Mouse (Mus musculus) forebrain, embryonic 11.5 days (tissue): ENCODE data around the gene Fbxo47. TPM values are rescaled to one million over a fixed set of nuclear protein-coding genes. Genes with fewer than 3 reads are reported as not detected.

Source experiments
- ATAC-seq: fragments of 200-750 bp; cut with Nextera tagmentation; replicated peaks from 2 replicates; pipeline ENCODE4 v1.8.0; 2017; ENCODE audit warnings: moderate TSS enrichment; ENCODE audit not compliant: low FRiP score
- DNase-seq: peaks from one replicate; pipeline ENCODE4 v3.0.0-alpha.2; 2017; ENCODE audit warnings: low spot score
- H3K27ac ChIP-seq: fragments of 300-500 bp; sonication (generic); 2 replicates; pipeline ENCODE4 v1.5.1; 2014; ENCODE audit warnings: low read depth, low read length
- H3K27me3 ChIP-seq: fragments of 300-500 bp; sonication (generic); 2 replicates; pipeline ENCODE4 v1.6.1; 2014; ENCODE audit warnings: mild to moderate bottlenecking, low read length, mixed read lengths; ENCODE audit not compliant: control insufficient read depth, insufficient read depth
- H3K36me3 ChIP-seq: fragments of 300-500 bp; sonication (generic); 2 replicates; pipeline ENCODE4 v1.6.1; 2014; ENCODE audit warnings: mild to moderate bottlenecking, low read length, moderate library complexity, mixed read lengths; ENCODE audit not compliant: control insufficient read depth, insufficient read depth
- H3K4me1 ChIP-seq: fragments of 300-500 bp; sonication (generic); replicated peaks from 2 replicates; pipeline ENCODE4 v1.6.1; 2014; ENCODE audit warnings: low read length, mixed read lengths; ENCODE audit not compliant: control insufficient read depth, insufficient read depth
- H3K4me2 ChIP-seq: fragments of 300-500 bp; sonication (generic); 2 replicates; pipeline ENCODE4 v1.6.1; 2014; ENCODE audit warnings: low read depth, mild to moderate bottlenecking, low read length, moderate library complexity, mixed read lengths; ENCODE audit not compliant: severe bottlenecking
- H3K4me3 ChIP-seq: fragments of 300-500 bp; sonication (generic); 2 replicates; pipeline ENCODE4 v1.5.1; 2014; ENCODE audit warnings: low read depth, low read length
- H3K9ac ChIP-seq: fragments of 300-500 bp; sonication (generic); 2 replicates; pipeline ENCODE4 v1.6.1; 2014; ENCODE audit warnings: low read length
- H3K9me3 ChIP-seq: fragments of 300-500 bp; sonication (generic); 2 replicates; pipeline ENCODE4 v1.6.1; 2016; ENCODE audit warnings: low read length, mixed read lengths; ENCODE audit not compliant: control insufficient read depth
- WGBS: fragments of 180-500 bp; shearing (Covaris S2); extraction: QIAGEN DNeasy Blood & Tissue Kit; methylation state at CpG from one replicate; pipeline ENCODE4 v1.1.7; 2014; 5-methylcytosine and 5-hydroxymethylcytosine counted together
- polyA plus RNA-seq: library from polyadenylated mRNA; unstranded; fragments of >200 nt; fragmentation: Nextera tagmentation; extraction: Ambion mirVana; gene quantifications from 2 replicates; pipeline ENCODE4 v1.2.1, GENCODE M21; 2014

The Fbxo47 gene
- polyA plus RNA-seq, 1 experiment from 2014 or later: 0.83 TPM

DNA sequence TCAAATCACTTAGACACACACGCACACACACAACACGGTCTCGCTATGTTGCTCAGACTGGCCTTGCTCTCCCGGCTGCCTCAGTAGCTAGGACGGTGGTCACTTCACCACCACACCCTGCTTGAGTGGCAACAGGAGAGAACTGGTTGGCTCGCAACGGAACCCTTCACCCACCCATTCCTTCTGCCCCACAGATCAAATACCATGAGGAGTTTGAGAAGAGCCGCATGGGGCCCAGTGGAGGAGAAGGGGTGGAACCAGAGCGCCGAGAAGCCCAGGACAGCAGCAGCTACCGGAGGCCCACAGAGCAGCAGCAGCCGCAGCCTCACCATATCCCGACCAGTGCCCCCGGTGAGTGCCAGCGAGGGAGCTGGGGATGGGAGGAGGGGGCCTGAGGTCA is 50.6 kb downstream of the Fbxo47 start:
- Histone ChIP-seq H3K9ac (no peak overlapping the region), H3K4me2 (no peak overlapping the region), H3K27me3 (no peaks in the 10 kb centered on the region), H3K27ac (no peak overlapping the region), H3K9me3 (no peaks in the 10 kb centered on the region), H3K4me3 (no peak overlapping the region), H3K36me3 (peaks cover 2% of the 10 kb centered on the region; the same call in 1 of the 2 replicates), H3K4me1 (no peaks in the 10 kb centered on the region)
- 75% methylated on average over 15 of the region's 15 CpGs for WGBS
- no peak for ATAC-seq
- no peak for DNase-seq

DNA sequence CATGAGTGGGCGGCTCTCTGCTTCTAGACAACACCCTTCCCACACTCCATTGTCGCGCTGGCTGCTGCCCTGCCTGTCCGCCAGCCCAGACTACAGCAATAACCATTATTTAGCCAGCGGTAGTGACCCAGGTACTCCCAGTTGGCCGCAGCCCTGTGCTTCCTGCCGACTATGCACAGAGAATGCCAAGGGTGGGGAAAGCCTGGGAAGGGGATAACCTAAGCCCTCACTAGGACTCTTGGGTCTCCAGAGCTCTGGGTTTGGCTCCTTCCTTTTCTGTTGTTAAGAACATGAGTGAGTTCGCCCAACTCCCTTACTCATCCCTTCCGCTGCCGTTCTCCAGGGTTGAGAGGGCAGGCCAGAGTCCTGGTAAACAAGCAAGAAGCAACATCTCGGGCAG is 52.0 kb downstream of the Fbxo47 start:
- Histone ChIP-seq H3K36me3 (peaks cover 2% of the 10 kb centered on the region; the same call in 1 of the 2 replicates), H3K27me3 (no peaks in the 10 kb centered on the region), H3K9me3 (no peaks in the 10 kb centered on the region), H3K4me3 (no peak overlapping the region), H3K4me2 (no peak overlapping the region), H3K27ac (no peak overlapping the region), H3K4me1 (no peaks in the 10 kb centered on the region), H3K9ac (no peak overlapping the region)
- DNase-seq (no peak), ATAC-seq (no peak)
- 87% methylated on average over 11 of the region's 11 CpGs for WGBS

DNA sequence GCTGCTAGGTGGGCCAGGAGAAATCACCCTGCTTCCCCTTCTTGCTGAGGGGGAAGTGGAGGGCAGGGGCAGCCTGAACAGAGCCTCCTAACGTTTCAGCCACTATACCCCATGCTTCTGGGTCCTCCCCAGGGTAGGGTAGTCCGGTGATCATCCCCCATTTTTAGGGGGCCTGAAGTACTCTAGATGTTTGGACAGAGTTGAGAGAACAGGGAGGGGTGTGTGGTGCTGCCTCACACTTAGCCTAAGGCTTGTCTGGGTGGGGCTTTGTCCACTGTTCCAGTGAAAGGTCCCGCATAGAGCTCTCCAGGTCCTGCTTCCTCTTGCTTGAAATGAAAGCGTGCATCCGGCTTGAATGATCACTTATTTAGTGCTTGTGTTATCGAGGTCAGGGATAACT is 53.5 kb downstream of the Fbxo47 start:
- no peak overlapping the region for H3K4me2 ChIP-seq
- no peak overlapping the region for H3K27ac ChIP-seq
- 86% methylated on average over 6 of the region's 6 CpGs for WGBS
- no peak for ATAC-seq
- H3K36me3 ChIP-seq: peaks cover under 1% of the 10 kb centered on the region; the same call in 1 of the 2 replicates
- H3K9me3 ChIP-seq: no peaks in the 10 kb centered on the region
- no peaks in the 10 kb centered on the region for H3K4me1 ChIP-seq
- DNase-seq: no peak
- H3K27me3 ChIP-seq: no peaks in the 10 kb centered on the region
- no peak overlapping the region for H3K9ac ChIP-seq
- H3K4me3 ChIP-seq: no peak overlapping the region

DNA sequence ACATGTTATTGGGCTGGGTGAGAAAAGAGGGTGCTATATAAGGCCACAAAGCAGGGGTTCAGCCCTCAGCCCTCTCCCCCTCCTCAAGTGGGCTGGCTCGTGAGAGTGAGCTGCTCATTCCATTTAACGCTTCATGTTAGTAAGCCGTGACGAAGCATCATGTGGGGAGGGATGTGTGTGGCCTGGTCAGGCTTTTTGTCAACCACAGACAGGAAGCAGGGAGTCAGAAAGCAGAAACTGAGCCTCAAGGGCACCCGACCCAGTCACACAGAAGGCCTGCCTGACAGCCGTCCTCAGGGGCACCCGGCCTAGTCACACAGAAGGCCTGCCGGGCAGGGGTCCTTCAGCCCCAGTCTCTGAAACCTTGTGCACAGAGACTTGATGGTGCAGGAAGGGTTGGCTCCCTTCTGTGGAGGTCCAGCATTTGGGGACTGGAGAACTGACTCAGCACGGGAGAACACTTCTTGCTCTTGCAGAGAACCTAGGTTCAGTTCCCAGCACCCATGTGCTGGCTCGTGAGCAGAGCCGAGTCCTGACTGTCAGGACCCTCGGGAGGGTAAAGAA is 54.0 kb downstream of the Fbxo47 start:
- no peak overlapping the region for H3K9ac ChIP-seq
- H3K27me3 ChIP-seq: no peaks in the 10 kb centered on the region
- no peak overlapping the region for H3K27ac ChIP-seq
- no peaks in the 10 kb centered on the region for H3K9me3 ChIP-seq
- H3K4me1 ChIP-seq: no peaks in the 10 kb centered on the region
- H3K4me2 ChIP-seq: no peak overlapping the region
- DNase-seq (no peak), ATAC-seq (no peak)
- WGBS: 90% methylated on average over 12 of the region's 12 CpGs
- H3K36me3 ChIP-seq: no peaks in the 10 kb centered on the region; the same call in 1 of the 2 replicates
- H3K4me3 ChIP-seq: no peak overlapping the region

DNA sequence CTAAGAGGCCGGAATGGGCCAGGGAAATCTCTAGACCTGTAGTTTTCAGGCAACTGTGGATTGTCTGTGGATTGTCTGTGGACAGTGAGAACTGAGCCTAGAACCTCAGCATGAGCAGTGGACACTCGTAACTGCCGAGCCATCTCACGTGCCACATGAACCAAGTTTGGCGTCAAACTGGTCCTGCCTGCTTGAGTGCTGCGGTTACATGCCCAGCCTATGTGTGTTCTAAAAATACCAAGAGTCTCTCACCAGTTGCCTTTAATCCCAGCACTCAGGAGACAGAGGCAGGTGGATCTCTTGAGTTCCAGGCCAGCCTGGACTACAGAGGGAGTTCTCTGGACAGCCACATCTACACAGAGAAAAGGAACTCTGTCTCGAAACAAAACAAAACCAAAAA is 54.6 kb downstream of the Fbxo47 start:
- DNase-seq (no peak), ATAC-seq (no peak)
- no peak overlapping the region for H3K4me3 ChIP-seq
- H3K27me3 ChIP-seq: no peaks in the 10 kb centered on the region
- H3K36me3 ChIP-seq: no peaks in the 10 kb centered on the region; the same call in 1 of the 2 replicates
- 95% methylated on average over 7 of the region's 7 CpGs for WGBS
- no peaks in the 10 kb centered on the region for H3K4me1 ChIP-seq
- H3K4me2 ChIP-seq: no peak overlapping the region
- H3K9me3 ChIP-seq: no peaks in the 10 kb centered on the region
- H3K9ac ChIP-seq: no peak overlapping the region
- H3K27ac ChIP-seq: no peak overlapping the region

DNA sequence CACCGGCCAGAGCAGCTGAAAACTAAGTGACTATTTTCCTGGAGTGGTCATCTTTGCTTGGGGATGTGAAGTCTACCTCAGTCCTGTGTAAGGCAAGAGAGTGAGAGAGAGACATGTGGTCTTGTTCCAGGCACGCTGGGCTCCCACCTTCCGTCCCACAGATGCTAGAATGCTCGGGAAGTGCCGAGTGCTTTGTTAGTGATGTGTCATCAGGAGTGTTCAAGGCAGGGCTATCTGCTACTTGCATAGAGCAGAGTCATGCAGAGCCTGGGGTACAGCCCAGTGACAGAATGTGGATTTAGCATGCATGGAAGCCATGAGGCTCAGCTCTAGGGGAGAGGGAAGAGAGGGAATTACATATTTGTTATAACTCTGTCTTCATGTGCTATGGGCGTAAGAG is 56.3 kb downstream of the Fbxo47 start:
- Histone ChIP-seq H3K4me3 (no peak overlapping the region), H3K27ac (no peak overlapping the region), H3K4me2 (no peak overlapping the region), H3K9me3 (no peaks in the 10 kb centered on the region), H3K9ac (no peak overlapping the region), H3K36me3 (no peaks in the 10 kb centered on the region; the same call in 1 of the 2 replicates), H3K4me1 (no peaks in the 10 kb centered on the region), H3K27me3 (no peaks in the 10 kb centered on the region)
- ATAC-seq (no peak), DNase-seq (no peak)
- 88% methylated on average over 6 of the region's 6 CpGs for WGBS

DNA sequence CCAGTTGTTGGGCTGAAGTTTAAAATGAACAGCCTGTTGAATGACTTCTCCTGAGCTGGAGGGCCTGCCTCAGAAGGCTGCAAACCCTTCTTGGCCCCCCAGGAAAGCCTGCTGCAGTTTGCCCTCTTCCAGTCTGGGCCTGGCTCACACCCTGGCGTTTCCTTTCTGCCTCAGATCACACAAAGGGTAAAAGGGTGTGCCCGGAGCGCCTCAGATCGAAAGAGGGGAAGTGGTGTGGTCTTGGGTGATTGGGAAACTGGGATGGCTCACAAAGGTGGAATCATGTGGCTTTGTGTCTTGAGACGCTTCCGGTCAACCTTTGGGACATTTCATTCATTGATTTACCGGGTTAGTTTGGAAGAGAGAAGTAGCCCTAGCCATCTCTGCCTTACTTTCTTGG is 57.5 kb downstream of the Fbxo47 start:
- ATAC-seq: no peak
- no peaks in the 10 kb centered on the region for H3K4me1 ChIP-seq
- no peaks in the 10 kb centered on the region; the same call in 1 of the 2 replicates for H3K36me3 ChIP-seq
- H3K27ac ChIP-seq: no peak overlapping the region
- DNase-seq: no peak
- 85% methylated on average over 7 of the region's 7 CpGs for WGBS
- no peak overlapping the region for H3K4me2 ChIP-seq
- H3K4me3 ChIP-seq: no peak overlapping the region
- H3K9ac ChIP-seq: no peak overlapping the region
- no peaks in the 10 kb centered on the region for H3K9me3 ChIP-seq
- no peaks in the 10 kb centered on the region for H3K27me3 ChIP-seq

DNA sequence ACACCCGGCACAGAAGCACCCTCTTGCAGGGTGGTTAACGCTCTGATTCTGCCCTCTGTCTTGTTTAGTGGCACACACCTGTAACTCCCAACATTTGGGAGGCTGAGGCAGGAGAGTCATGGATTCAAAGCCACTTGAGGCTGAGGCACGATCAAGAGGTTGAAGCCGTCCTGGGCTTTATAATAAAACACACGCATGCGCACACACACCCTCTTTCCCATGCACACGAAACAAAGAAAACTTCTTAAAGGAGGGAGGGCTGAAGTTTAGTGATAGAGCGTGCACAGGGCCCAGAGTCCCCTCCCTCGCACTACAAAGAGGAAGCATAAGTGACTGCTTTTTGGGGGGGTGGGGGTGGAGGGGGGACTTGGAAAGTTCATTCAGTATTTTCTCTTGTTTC is 58.0 kb downstream of the Fbxo47 start:
- 84% methylated on average over 9 of the region's 9 CpGs for WGBS
- Histone ChIP-seq H3K4me3 (no peak overlapping the region), H3K27ac (no peak overlapping the region), H3K36me3 (no peaks in the 10 kb centered on the region; the same call in 1 of the 2 replicates), H3K4me2 (no peak overlapping the region), H3K9me3 (no peaks in the 10 kb centered on the region), H3K27me3 (no peaks in the 10 kb centered on the region), H3K4me1 (no peaks in the 10 kb centered on the region), H3K9ac (no peak overlapping the region)
- ATAC-seq (no peak), DNase-seq (no peak)

DNA sequence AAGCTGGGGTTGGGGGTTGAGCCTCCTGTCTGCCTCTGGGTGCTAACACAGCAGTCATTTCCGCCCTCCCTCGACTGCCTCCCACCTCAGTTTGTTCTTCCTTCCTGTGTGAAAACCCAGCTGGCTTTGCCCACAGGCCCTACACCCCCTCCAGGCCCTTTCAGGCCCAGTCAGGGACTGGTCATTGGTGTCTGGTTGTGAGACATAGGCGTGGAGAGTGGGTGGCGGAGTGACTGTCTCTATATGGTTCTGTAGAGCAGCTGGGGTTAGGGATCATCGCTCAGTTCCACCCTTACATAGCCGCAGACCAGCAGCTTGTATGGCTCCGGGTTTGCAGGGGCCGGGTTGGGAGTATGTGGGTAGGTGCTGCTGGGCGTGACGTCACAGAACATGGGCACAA is 58.7 kb downstream of the Fbxo47 start:
- no peaks in the 10 kb centered on the region for H3K4me1 ChIP-seq
- H3K4me2 ChIP-seq: no peak overlapping the region
- DNase-seq (no peak), ATAC-seq (no peak)
- H3K9ac ChIP-seq: no peak overlapping the region
- no peak overlapping the region for H3K27ac ChIP-seq
- H3K36me3 ChIP-seq: peaks cover 2% of the 10 kb centered on the region; the same call in 1 of the 2 replicates
- H3K9me3 ChIP-seq: no peaks in the 10 kb centered on the region
- no peaks in the 10 kb centered on the region for H3K27me3 ChIP-seq
- H3K4me3 ChIP-seq: no peak overlapping the region
- 92% methylated on average over 10 of the region's 10 CpGs for WGBS
